Mouse (Mus musculus) forebrain, embryonic 13.5 days (tissue): ENCODE data around the gene Msi2. TPM values are rescaled to one million over a fixed set of nuclear protein-coding genes. Genes with fewer than 3 reads are reported as not detected.

Experiments used
- ATAC-seq: fragments of 200-750 bp; cut with Nextera tagmentation; 2 replicates; pipeline ENCODE4 v1.8.0; 2017
- H3K27ac ChIP-seq: fragments of 300-500 bp; sonication (generic); 2 replicates; pipeline ENCODE4 v1.5.1; 2015; ENCODE audit warnings: inconsistent platforms, mild to moderate bottlenecking, moderate library complexity
- H3K27me3 ChIP-seq: fragments of 300-500 bp; sonication (generic); 2 replicates; pipeline ENCODE4 v1.6.1; 2015; ENCODE audit warnings: mild to moderate bottlenecking, inconsistent platforms
- H3K36me3 ChIP-seq: fragments of 300-500 bp; sonication (generic); 2 replicates; pipeline ENCODE4 v1.6.1; 2015; ENCODE audit warnings: mild to moderate bottlenecking, inconsistent platforms; ENCODE audit not compliant: poor library complexity, severe bottlenecking
- H3K4me1 ChIP-seq: fragments of 300-500 bp; sonication (generic); 2 replicates; pipeline ENCODE4 v1.6.1; 2015; ENCODE audit warnings: inconsistent platforms
- H3K4me2 ChIP-seq: fragments of 300-500 bp; sonication (generic); 2 replicates; pipeline ENCODE4 v1.6.1; 2015; ENCODE audit warnings: inconsistent platforms, mild to moderate bottlenecking, moderate library complexity
- H3K4me3 ChIP-seq: fragments of 300-500 bp; sonication (generic); 2 replicates; pipeline ENCODE4 v1.5.1; 2015; ENCODE audit warnings: mild to moderate bottlenecking, inconsistent platforms
- H3K9ac ChIP-seq: fragments of 300-500 bp; sonication (generic); 2 replicates; pipeline ENCODE4 v1.6.1; 2015; ENCODE audit warnings: mild to moderate bottlenecking, inconsistent platforms
- H3K9me3 ChIP-seq: fragments of 300-500 bp; sonication (generic); replicated peaks from 2 replicates; pipeline ENCODE4 v1.6.1; 2016; ENCODE audit warnings: inconsistent platforms
- WGBS: fragments of 180-500 bp; shearing (Covaris S2); methylation state at CpG from one replicate; pipeline ENCODE4 v1.1.7; 2015; 5-methylcytosine and 5-hydroxymethylcytosine counted together
- polyA plus RNA-seq: library from polyadenylated mRNA; unstranded; fragments of >200 nt; fragmentation: Nextera tagmentation; extraction: Ambion mirVana; gene quantifications from 2 replicates; pipeline ENCODE4 v1.2.1, GENCODE M21; 2015

Msi2 gene
- polyA plus RNA-seq, 1 experiment from 2014 or later, result 31.5 TPM

DNA sequence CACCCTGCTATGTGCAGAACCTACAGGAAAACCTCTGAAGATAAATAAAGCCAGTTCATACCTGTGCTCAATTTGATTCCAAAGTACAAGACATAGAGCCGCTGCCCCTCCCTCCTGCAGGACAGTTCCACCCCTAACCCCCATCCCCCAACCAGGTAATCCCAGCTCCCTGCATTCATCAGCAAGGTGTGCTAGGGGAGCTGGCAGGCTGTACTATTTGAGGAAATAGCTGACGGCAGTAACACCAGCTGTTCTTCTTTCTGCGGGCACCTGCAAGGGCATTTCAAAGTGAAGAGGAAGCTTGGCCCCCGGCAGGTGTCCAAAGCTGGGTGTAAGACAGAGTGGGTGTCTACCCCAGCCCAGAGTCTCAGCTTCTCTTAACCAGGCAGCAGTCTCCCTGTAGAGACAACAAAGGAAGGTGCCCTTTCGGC, 314.1 kb downstream of the Msi2 start:
- ATAC-seq, result 0 out of 2 replicates have a peak, but pooled peaks have one; percentile 3
- Histone ChIP-seq H3K9ac (peak overlapping the region; percentile 41; the same call in 1 of the 2 replicates), H3K36me3 (peaks cover 4% of the 10 kb centered on the region; the same call in 1 of the 2 replicates), H3K4me2 (peak overlapping the region; percentile 39), H3K4me3 (no peak overlapping the region), H3K27ac (peak overlapping the region; percentile 90), H3K9me3 (no peaks in the 10 kb centered on the region), H3K4me1 (peaks cover 91% of the 10 kb centered on the region), H3K27me3 (no peaks in the 10 kb centered on the region)
- WGBS, result 59% methylated on average over 5 of the region's 5 CpGs

DNA sequence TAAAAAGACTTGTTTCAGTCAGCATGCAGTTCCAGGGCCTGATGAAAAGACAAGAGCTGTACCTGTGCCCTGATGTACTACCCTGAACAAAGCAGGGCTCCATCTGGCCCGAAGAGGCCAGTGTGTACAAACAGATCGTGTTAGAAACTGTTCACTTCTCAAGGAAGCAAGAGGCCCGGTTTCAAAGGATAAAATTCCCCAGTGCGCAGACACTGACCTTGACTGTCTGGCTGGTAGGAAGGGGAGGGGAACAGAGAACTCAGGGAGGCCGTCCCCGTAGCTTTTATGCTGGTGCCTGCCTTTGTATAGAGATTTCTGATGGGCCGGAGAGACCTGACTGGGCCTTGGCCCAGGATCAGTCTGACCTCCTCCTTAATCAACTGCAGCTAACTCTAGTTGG, 316.0 kb downstream of the Msi2 start:
- no peak overlapping the region for H3K4me3 ChIP-seq
- no peak for ATAC-seq
- 0 out of 2 replicates have a peak overlapping the region, but pooled peaks have one; percentile 30 for H3K9ac ChIP-seq
- peak overlapping the region; percentile 90 for H3K27ac ChIP-seq
- no peak overlapping the region for H3K4me2 ChIP-seq
- no peaks in the 10 kb centered on the region for H3K27me3 ChIP-seq
- 23% methylated on average over 7 of the region's 7 CpGs for WGBS
- H3K9me3 ChIP-seq, result no peaks in the 10 kb centered on the region
- peaks cover 78% of the 10 kb centered on the region for H3K4me1 ChIP-seq
- 0 out of 2 replicates have a peak, but pooled peaks cover 3% of the 10 kb centered on the region for H3K36me3 ChIP-seq

DNA sequence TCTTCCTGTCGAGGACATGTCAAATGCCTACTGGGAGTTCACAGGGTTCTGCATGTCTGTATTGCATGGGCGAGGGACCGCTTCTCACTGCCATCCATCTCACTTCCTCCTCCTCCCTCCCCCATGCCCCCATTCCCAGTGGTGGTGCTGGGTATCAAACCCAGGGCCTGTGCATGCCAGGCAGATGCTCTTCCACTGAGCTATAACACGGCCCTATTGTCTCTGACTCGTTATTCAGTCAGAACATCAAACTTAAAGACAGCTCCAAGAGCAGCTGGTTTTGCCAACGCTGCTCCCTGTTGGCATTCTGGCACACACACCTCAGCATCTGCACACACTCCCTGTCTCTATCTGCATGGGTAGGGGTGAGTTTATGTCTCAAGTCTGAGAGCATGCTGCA, 317.0 kb downstream of the Msi2 start:
- Histone ChIP-seq H3K27ac (peak overlapping the region; percentile 90), H3K36me3 (0 out of 2 replicates have a peak, but pooled peaks cover 3% of the 10 kb centered on the region), H3K4me3 (no peak overlapping the region), H3K9ac (no peak overlapping the region), H3K4me1 (peaks cover 71% of the 10 kb centered on the region), H3K27me3 (no peaks in the 10 kb centered on the region), H3K9me3 (no peaks in the 10 kb centered on the region), H3K4me2 (no peak overlapping the region)
- ATAC-seq, result no peak
- 60% methylated on average over 6 of the region's 6 CpGs for WGBS

DNA sequence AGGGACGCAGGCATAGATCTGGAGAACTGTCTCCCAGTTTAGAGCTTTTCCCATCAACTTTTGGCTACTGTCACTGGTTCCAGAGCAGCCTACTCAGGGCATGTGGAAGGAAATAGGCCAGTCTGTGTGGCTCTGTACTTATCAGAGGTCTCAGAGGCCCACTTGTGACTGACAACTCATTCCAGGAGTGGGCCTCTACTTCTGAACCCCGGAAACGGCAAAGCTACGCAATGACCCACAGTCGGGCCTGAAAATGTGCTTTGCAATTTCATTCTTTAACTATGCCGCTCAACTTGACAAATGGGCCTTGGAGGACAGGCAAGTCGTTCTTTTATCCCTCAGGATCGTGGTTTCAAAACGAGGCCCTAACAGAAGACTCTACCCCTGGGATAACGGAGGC, 317.4 kb downstream of the Msi2 start:
- Histone ChIP-seq H3K4me3 (no peak overlapping the region), H3K9ac (no peak overlapping the region), H3K9me3 (no peaks in the 10 kb centered on the region), H3K36me3 (0 out of 2 replicates have a peak, but pooled peaks cover 3% of the 10 kb centered on the region), H3K4me2 (no peak overlapping the region), H3K27ac (peak overlapping the region; percentile 90), H3K27me3 (no peaks in the 10 kb centered on the region), H3K4me1 (peaks cover 68% of the 10 kb centered on the region)
- no peak for ATAC-seq
- WGBS, result 86% methylated on average over 10 of the region's 10 CpGs

DNA sequence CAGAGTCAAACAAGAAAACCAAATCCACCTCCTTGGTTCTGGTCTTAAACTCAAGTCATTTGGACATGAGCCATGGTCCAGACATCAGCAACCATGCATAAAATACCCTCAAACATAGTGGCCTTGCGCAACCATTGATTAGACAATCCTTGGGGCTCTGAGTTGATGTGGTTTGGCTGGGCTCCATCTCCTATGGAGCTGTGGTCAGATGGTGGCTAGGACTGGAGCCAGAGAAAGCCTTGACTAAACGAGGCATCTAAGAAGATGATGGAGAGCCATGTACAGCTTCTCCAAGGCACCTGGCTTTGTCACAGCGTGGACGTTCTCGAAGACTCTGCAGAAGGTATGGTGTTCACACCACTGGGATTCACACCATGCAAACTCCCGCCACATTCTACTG, 318.1 kb downstream of the Msi2 start:
- Histone ChIP-seq H3K9me3 (no peaks in the 10 kb centered on the region), H3K27me3 (no peaks in the 10 kb centered on the region), H3K36me3 (0 out of 2 replicates have a peak, but pooled peaks cover 3% of the 10 kb centered on the region), H3K9ac (no peak overlapping the region), H3K27ac (peak overlapping the region; percentile 19; the same call in 1 of the 2 replicates), H3K4me1 (peaks cover 68% of the 10 kb centered on the region), H3K4me3 (no peak overlapping the region), H3K4me2 (no peak overlapping the region)
- no peak for ATAC-seq
- WGBS, result 85% methylated on average over 6 of the region's 6 CpGs

DNA sequence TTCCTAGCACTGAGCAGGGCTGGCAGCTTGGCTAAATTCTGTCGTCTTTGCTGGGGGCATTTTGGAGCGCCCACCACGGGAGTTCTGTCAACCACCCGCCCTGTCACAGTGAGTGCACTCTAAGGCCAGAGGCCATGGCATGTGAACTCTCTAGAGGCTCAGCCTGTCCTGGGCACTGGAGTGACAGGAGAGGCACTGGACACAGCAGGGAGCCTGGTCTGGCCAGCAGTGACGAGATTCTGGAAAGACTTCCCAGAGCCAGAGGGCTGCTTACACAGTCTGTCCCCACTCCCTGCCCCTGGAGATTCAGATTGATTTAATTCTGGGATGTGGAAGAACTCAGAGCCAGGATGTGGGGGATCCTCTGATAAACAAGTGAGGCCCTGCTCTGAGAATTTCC, 318.9 kb downstream of the Msi2 start:
- Histone ChIP-seq H3K4me2 (no peak overlapping the region), H3K36me3 (0 out of 2 replicates have a peak, but pooled peaks cover 3% of the 10 kb centered on the region), H3K9me3 (no peaks in the 10 kb centered on the region), H3K4me1 (peaks cover 68% of the 10 kb centered on the region), H3K27ac (no peak overlapping the region), H3K27me3 (no peaks in the 10 kb centered on the region), H3K9ac (no peak overlapping the region), H3K4me3 (no peak overlapping the region)
- 59% methylated on average over 5 of the region's 5 CpGs for WGBS
- 0 out of 2 replicates have a peak, but pooled peaks have one; percentile 16 for ATAC-seq

DNA sequence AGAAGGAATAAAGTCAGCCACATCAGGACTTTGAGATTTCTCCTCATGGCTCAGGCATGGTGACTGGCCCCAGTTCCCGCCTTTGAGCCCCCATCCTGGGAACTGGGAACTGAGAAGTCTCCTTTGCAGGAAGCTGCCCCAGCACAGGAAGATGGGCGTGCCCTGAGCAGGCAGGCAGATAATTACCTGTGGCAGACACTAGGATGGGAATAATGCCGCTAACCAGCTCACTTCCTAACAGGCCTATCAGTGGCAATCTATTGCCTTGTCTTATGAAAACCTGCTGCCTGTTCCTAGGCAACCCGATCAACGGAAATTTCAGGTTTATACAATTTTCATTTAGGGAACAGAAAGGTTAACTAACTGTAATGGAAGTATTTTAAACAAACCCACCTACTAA, 319.3 kb downstream of the Msi2 start:
- 0 out of 2 replicates have a peak, but pooled peaks cover 3% of the 10 kb centered on the region for H3K36me3 ChIP-seq
- no peaks in the 10 kb centered on the region for H3K9me3 ChIP-seq
- no peak overlapping the region for H3K27ac ChIP-seq
- no peaks in the 10 kb centered on the region for H3K27me3 ChIP-seq
- H3K9ac ChIP-seq, result no peak overlapping the region
- no peak for ATAC-seq
- 74% methylated on average over 5 of the region's 5 CpGs for WGBS
- no peak overlapping the region for H3K4me3 ChIP-seq
- peaks cover 68% of the 10 kb centered on the region for H3K4me1 ChIP-seq
- no peak overlapping the region for H3K4me2 ChIP-seq

DNA sequence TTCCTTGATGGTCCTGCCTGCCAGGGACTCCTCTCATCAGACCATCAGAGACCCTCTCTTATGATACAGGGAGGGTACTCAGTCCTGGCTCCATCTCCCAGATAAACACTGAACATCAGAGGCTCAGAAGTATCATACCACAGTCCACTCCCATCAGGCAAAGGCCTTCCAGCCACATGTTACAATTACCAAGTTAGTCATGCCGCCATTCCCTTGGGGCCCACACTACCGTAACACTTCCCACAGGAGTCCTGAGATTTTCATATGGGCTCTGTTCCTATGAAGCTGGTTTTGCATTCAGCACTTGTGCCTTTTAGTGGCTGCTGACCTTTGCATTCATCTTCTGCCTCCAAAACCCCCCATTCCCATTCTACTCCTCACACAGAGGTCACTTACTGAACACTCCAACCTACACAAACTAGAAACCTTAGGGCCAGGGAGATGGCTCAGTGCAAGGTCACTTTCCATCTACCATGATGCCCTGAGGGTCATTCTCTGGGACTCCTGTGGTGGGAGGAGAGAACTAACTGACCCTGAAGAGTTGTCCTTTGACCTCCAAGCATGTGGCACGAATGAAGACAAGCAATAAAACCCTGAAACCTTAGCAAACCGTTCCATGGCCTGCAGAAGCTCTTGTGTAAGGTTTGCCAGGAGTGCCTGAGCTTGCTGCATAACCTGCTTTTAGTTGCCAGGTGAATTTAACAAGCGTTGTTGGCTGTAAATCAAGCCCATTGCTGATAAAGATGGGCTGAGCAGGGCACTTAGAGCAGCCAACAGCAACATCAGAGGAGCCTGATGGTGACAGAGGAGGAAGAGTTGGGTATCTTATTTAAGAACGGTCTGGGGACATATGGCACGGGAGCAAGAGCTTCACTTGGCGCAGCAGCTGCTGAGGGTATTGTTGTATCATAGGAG, 323.0 kb downstream of the Msi2 start:
- peaks cover 1% of the 10 kb centered on the region; the same call in 1 of the 2 replicates for H3K36me3 ChIP-seq
- H3K9ac ChIP-seq, result 0 out of 2 replicates have a peak overlapping the region, but pooled peaks have one; percentile 8
- no peak for ATAC-seq
- H3K9me3 ChIP-seq, result no peaks in the 10 kb centered on the region
- no peak overlapping the region for H3K4me3 ChIP-seq
- H3K27me3 ChIP-seq, result no peaks in the 10 kb centered on the region
- 76% methylated on average over 8 of the region's 8 CpGs for WGBS
- no peak overlapping the region for H3K4me2 ChIP-seq
- H3K27ac ChIP-seq, result peak overlapping the region; percentile 78
- H3K4me1 ChIP-seq, result peaks cover 62% of the 10 kb centered on the region

DNA sequence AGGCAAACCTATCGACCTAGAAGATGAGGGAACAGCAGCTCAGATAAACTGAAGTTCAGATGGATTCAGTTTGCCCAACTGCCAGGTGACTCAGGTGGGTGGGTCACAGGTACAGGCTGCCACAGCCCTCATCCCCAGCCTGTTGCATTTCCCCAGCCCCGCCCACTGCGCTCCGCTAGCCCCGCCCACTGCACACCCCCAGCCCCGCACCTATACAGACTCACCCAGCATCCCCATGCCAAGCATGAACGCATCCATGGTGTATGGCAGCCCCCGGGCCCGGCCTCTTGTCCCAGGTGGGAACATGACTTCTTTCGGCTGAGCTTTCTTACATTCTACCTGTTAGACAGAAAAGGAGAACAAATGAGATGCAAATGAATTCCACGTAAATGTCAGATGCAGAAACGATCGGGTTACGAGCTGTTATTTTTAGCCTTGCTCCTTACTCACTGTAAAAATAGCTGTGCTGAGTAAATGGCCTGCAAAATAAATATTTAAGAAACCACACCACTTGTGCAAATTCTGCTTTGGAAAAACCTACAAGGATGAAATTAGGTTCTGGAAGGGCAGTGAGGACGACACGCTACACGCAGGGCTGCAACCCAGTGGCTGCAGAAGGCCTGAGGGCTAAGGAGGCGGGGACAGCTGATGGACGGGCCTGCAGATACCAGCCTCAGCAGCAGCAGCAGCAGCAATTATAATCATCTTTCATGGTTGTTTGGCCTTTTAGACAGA, 323.8 kb downstream of the Msi2 start:
- Histone ChIP-seq H3K27me3 (no peaks in the 10 kb centered on the region), H3K4me2 (no peak overlapping the region), H3K9me3 (no peaks in the 10 kb centered on the region), H3K4me1 (peaks cover 65% of the 10 kb centered on the region), H3K27ac (peak overlapping the region; percentile 78), H3K36me3 (no peaks in the 10 kb centered on the region; the same call in 1 of the 2 replicates), H3K4me3 (no peak overlapping the region), H3K9ac (0 out of 2 replicates have a peak overlapping the region, but pooled peaks have one; percentile 8)
- WGBS, result 58% methylated on average over 19 of the region's 19 CpGs
- no peak for ATAC-seq

DNA sequence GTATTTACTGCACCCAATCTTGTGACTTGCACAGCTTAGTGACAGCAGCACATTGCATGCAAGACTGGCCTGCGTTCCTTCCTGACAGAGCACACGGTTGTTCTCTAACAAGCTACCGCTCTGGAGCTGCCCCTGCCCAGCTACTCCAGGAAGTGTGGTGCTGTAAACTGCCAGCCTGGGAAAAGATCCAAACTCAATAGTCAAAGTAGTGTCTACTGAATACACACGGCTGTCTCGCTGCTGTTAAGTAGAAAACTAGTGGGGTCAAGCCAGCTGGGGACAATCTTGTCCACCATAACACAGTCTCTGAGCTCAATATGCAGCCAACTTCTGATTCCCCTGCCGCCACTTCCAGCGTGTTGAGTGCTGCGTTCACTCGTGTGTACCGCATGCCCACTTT, 325.6 kb downstream of the Msi2 start:
- no peak for ATAC-seq
- no peaks in the 10 kb centered on the region for H3K27me3 ChIP-seq
- peaks cover 5% of the 10 kb centered on the region for H3K36me3 ChIP-seq
- no peaks in the 10 kb centered on the region for H3K9me3 ChIP-seq
- no peak overlapping the region for H3K4me2 ChIP-seq
- 78% methylated on average over 10 of the region's 10 CpGs for WGBS
- peaks cover 70% of the 10 kb centered on the region for H3K4me1 ChIP-seq
- peak overlapping the region; percentile 31 for H3K27ac ChIP-seq
- H3K4me3 ChIP-seq, result no peak overlapping the region
- H3K9ac ChIP-seq, result no peak overlapping the region

DNA sequence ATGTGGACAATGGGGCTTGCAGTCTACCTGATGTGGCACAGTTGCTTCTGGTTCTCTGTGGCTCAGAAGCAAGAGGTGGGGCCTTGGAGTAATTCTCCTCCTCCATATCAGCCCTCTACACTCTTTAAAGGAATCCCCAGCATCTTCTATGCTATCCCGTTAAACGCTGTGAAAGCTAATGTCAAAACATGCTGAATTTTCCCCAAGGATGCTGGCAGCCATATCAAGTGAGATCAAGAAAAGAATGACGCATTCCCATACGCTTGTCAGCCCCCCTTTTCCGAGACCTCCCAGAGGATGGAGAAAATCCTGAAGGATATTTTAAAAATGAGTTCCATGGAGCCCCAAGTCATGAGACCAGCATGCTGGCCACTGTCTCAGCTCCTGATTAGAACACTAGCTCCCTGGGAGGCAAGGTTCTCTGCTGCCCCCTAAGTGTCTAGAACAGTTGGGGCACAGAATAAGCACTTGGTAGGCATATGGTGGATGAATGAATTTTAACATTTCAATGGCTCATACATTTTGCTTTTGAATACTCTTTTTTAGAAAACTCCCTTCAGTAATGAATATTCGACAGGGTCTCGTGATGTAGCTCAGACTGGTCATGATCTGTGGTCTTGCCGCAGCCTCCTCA, 327.0 kb downstream of the Msi2 start:
- Histone ChIP-seq H3K36me3 (peaks cover 5% of the 10 kb centered on the region), H3K4me2 (no peak overlapping the region), H3K4me1 (peaks cover 66% of the 10 kb centered on the region), H3K4me3 (no peak overlapping the region), H3K9ac (no peak overlapping the region), H3K27me3 (no peaks in the 10 kb centered on the region), H3K27ac (no peak overlapping the region), H3K9me3 (no peaks in the 10 kb centered on the region)
- WGBS, result 74% methylated on average over 8 of the region's 8 CpGs
- peak; percentile 48; the same call in 1 of the 2 replicates for ATAC-seq
